Mouse (Mus musculus) bone marrow, adult 2 months (tissue): ENCODE results near the gene Rrp8.

Source experiments
- CTCF ChIP-seq: fragments of 200-500 bp; IDR thresholded peaks from 2 replicates; pipeline ENCODE4 v1.5.1; 2011; ENCODE audit warnings: low read length, control low read depth; ENCODE audit not compliant: control insufficient read depth, insufficient read depth
- POLR2A ChIP-seq: fragments of 200-500 bp; IDR thresholded peaks from 2 replicates; pipeline ENCODE4 v1.6.1; 2011; ENCODE audit warnings: low read depth, mild to moderate bottlenecking, control low read depth, low read length, borderline replicate concordance; ENCODE audit not compliant: control insufficient read depth

GRCm38 (mm10) chr7:105703816-105704215 is 33.4 kb downstream of the Rrp8 start:
- no peak for TF ChIP-seq POLR2A
- no peak for TF ChIP-seq CTCF
